11 mouse cellular contexts compared by ENCODE assay signal in the genomic region with DNA sequence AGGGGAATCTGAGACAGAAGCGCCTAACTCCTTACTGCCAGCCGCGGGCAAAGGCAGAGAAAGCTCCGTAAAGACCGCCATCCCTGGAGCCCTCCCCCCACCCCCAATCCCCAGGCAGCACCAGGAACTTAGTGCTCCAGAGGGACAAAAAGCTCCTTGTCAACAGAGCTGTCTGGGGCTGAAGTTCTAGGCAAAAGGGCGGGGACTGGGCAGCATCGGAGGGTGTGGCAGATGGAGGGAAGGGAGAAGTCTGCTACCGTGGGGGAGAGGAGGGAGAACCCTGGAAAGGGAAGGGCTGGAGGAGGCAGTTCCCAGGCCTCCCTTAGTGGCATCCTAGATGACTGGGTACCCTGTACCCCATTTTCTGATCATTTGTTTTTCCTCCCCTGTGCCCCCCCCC. TPM values are rescaled to one million over a fixed set of nuclear protein-coding genes. Genes with fewer than 3 reads are reported as not detected.
DNase-seq lines count a peak whose midpoint lies in the region; ATAC-seq and TF ChIP-seq lines count a peak whose summit lies in the region.
"Had no signal": no experiment of that assay in that cellular context is flagged by ENCODE, and none has a peak within 500 bp of the region (broad histone marks: within the 10 kb centered on the region; RNA-seq: fewer than 3 reads in every experiment).

No protein-coding gene starts in this region.

- peaks cover 36% of the 10 kb centered on the region for H3K27me3 ChIP-seq in embryonic facial prominence, embryonic 15.5 days
- H3K27me3 ChIP-seq in limb, embryonic 11.5 days (ENCODE audit: control insufficient read depth, insufficient read depth, low read length): peaks cover 24% of the 10 kb centered on the region
- no peaks in the 10 kb centered on the region for H3K27me3 ChIP-seq in stomach, embryonic 16.5 days (ENCODE audit: control insufficient read depth, insufficient read depth, low read length)
- H3K27me3 ChIP-seq: Patski had no signal

- peak overlapping the region; percentile 63 for H3K4me3 ChIP-seq in left cerebral cortex, adult 2 months
- H3K4me3 ChIP-seq in embryonic facial prominence, embryonic 15.5 days (replicated peaks): no peak overlapping the region
- H3K4me3 ChIP-seq in limb, embryonic 11.5 days (ENCODE audit: low read depth, low read length): no peak overlapping the region
- no peak overlapping the region for H3K4me3 ChIP-seq in stomach, embryonic 16.5 days (replicated peaks; ENCODE audit: low read length)

- H3K4me1 ChIP-seq in embryonic facial prominence, embryonic 15.5 days: peaks cover 43% of the 10 kb centered on the region
- peaks cover 34% of the 10 kb centered on the region for H3K4me1 ChIP-seq in limb, embryonic 11.5 days (ENCODE audit: control insufficient read depth, insufficient read depth, low read length)
- H3K4me1 ChIP-seq in stomach, embryonic 16.5 days (ENCODE audit: control insufficient read depth, insufficient read depth, low read length): peaks cover 31% of the 10 kb centered on the region

- intact Hi-C loops in left cerebral cortex, adult 2 months (cut with DNase I): no loop called here

- H3K36me3 ChIP-seq in embryonic facial prominence, embryonic 15.5 days: peaks cover 31% of the 10 kb centered on the region; the same call in 1 of the 2 replicates
- H3K36me3 ChIP-seq in limb, embryonic 11.5 days (ENCODE audit: control insufficient read depth, insufficient read depth, low read length): peaks cover 2% of the 10 kb centered on the region; the same call in 1 of the 2 replicates
- no peaks in the 10 kb centered on the region; the same call in 1 of the 2 replicates for H3K36me3 ChIP-seq in stomach, embryonic 16.5 days (ENCODE audit: control insufficient read depth, insufficient read depth, low read length)

- WGBS in embryonic facial prominence, embryonic 15.5 days: 9% methylated on average over 8 of the region's 8 CpGs
- WGBS in limb, embryonic 11.5 days: 3% methylated on average over 8 of the region's 8 CpGs
- 18% methylated on average over 8 of the region's 8 CpGs for WGBS in stomach, embryonic 16.5 days

- no peak for TF ChIP-seq CTCF in left cerebral cortex, adult 2 months (IDR thresholded peaks at IDR 0.05)

- peak; percentile 22 to 28 for DNase-seq in left cerebral cortex, adult 2 months (ENCODE audit: extremely low spot score in 1 of 2, low spot score in 2 of 2)
- DNase-seq in left cerebral cortex, adult 11 months (ENCODE audit: low spot score): no peak
- DNase-seq in limb, embryonic 11.5 days (ENCODE audit: low spot score): peak; percentile 28
- no peak for DNase-seq in right cerebral cortex, adult 18-20 months
- DNase-seq in testis, postnatal 14 days (ENCODE audit: low spot score): no peak
- DNase-seq: kidney, adult 9 months had no signal

- peak overlapping the region; percentile 10; the same call in 1 of the 2 replicates for H3K4me2 ChIP-seq in embryonic facial prominence, embryonic 15.5 days (replicated peaks)
- 0 out of 2 replicates have a peak overlapping the region, but pooled peaks have one; percentile 10 for H3K4me2 ChIP-seq in limb, embryonic 11.5 days (ENCODE audit: low read depth, severe bottlenecking)
- peak overlapping the region; percentile 16; the same call in 1 of the 2 replicates for H3K4me2 ChIP-seq in stomach, embryonic 16.5 days (ENCODE audit: low read depth, low read length)

- H3K9ac ChIP-seq in embryonic facial prominence, embryonic 15.5 days: no peak overlapping the region
- no peak overlapping the region for H3K9ac ChIP-seq in limb, embryonic 11.5 days (ENCODE audit: low read length)
- H3K9ac ChIP-seq in stomach, embryonic 16.5 days (ENCODE audit: low read length): no peak overlapping the region

- H3K27ac ChIP-seq in left cerebral cortex, adult 2 months: peak overlapping the region; percentile 67
- no peak overlapping the region for H3K27ac ChIP-seq in embryonic facial prominence, embryonic 15.5 days (replicated peaks)
- H3K27ac ChIP-seq in limb, embryonic 11.5 days (replicated peaks; ENCODE audit: low read depth, low read length): no peak overlapping the region
- no peak overlapping the region for H3K27ac ChIP-seq in stomach, embryonic 16.5 days (ENCODE audit: low read length)
- H3K27ac ChIP-seq: macrophage had no signal

- H3K9me3 ChIP-seq in embryonic facial prominence, embryonic 15.5 days (replicated peaks): no peaks in the 10 kb centered on the region
- H3K9me3 ChIP-seq in limb, embryonic 11.5 days (ENCODE audit: control insufficient read depth, low read length): no peaks in the 10 kb centered on the region
- no peaks in the 10 kb centered on the region for H3K9me3 ChIP-seq in stomach, embryonic 16.5 days (replicated peaks; ENCODE audit: control insufficient read depth, low read length)

- ATAC-seq in embryonic facial prominence, embryonic 15.5 days (ENCODE audit: insufficient number of reproducible peaks, low FRiP score, low TSS enrichment, low read depth): no peak
- ATAC-seq in limb, embryonic 11.5 days (ENCODE audit: insufficient number of reproducible peaks, low FRiP score, low TSS enrichment, low read depth): no peak
- no peak for ATAC-seq in stomach, embryonic 16.5 days (ENCODE audit: insufficient read depth, low FRiP score)
- ATAC-seq in inflammation-experienced regulatory T-cells, adult 6 months: no peak
- ATAC-seq: Patski had no signal

RNA-seq across cellular contexts. Expression of a gene that starts 8.7 kb away (rescaled TPM):
- 100 to 1,000 TPM; 610 to 673 TPM for total RNA-seq in left cerebral cortex, adult 2 months (2021)
- 5.5 and 6.5 TPM in 2 replicates for polyA plus RNA-seq in embryonic facial prominence, embryonic 15.5 days (2015; fragmentation: Nextera tagmentation; extraction: Ambion mirVana)
- polyA plus RNA-seq in limb, embryonic 11.5 days (2014; fragmentation: Nextera tagmentation; extraction: Ambion mirVana): 2.9 and 3.6 TPM in 2 replicates
- 3.2 and 3.5 TPM in 2 replicates for polyA plus RNA-seq in stomach, embryonic 16.5 days (2015; fragmentation: Nextera tagmentation; extraction: Ambion mirVana)
- polyA plus RNA-seq in inflammation-experienced regulatory T-cells, adult 6 months (2017; shearing (Covaris generic)): under 1 TPM in 2 of 3 experiments, not detected in 1; 0.14 to 0.39 TPM

RNA-seq across cellular contexts. Expression of a gene that starts 26.9 kb away (rescaled TPM):
- total RNA-seq in left cerebral cortex, adult 2 months (2021): 100 to 1,000 TPM; 148 to 170 TPM
- 61.0 and 62.1 TPM in 2 replicates for polyA plus RNA-seq in embryonic facial prominence, embryonic 15.5 days (2015; fragmentation: Nextera tagmentation; extraction: Ambion mirVana)
- polyA plus RNA-seq in limb, embryonic 11.5 days (2014; fragmentation: Nextera tagmentation; extraction: Ambion mirVana): 104 TPM in 2 replicates
- 50.0 and 55.5 TPM in 2 replicates for polyA plus RNA-seq in stomach, embryonic 16.5 days (2015; fragmentation: Nextera tagmentation; extraction: Ambion mirVana)
- 10 to 100 TPM; 32.2 to 41.0 (median 38.0) TPM for polyA plus RNA-seq in inflammation-experienced regulatory T-cells, adult 6 months (2017; shearing (Covaris generic))

RNA-seq across cellular contexts. Expression of a gene that starts 57.1 kb away (rescaled TPM):
- 100 to 1,000 TPM; 134 to 136 TPM for total RNA-seq in left cerebral cortex, adult 2 months (2021)
- polyA plus RNA-seq in embryonic facial prominence, embryonic 15.5 days (2015; fragmentation: Nextera tagmentation; extraction: Ambion mirVana): 12.8 TPM in 2 replicates
- 8.5 and 8.6 TPM in 2 replicates for polyA plus RNA-seq in limb, embryonic 11.5 days (2014; fragmentation: Nextera tagmentation; extraction: Ambion mirVana)
- polyA plus RNA-seq in stomach, embryonic 16.5 days (2015; fragmentation: Nextera tagmentation; extraction: Ambion mirVana): 19.3 and 21.2 TPM in 2 replicates
- 10 to 100 TPM in 2 of 3 experiments, 1 to 10 TPM in 1; 7.2 to 12.5 (median 11.8) TPM for polyA plus RNA-seq in inflammation-experienced regulatory T-cells, adult 6 months (2017; shearing (Covaris generic))

RNA-seq across cellular contexts. Expression of a gene that starts 59.4 kb away (rescaled TPM):
- total RNA-seq in left cerebral cortex, adult 2 months (2021): 100 to 1,000 TPM; 339 to 354 TPM
- 63.8 and 67.3 TPM in 2 replicates for polyA plus RNA-seq in embryonic facial prominence, embryonic 15.5 days (2015; fragmentation: Nextera tagmentation; extraction: Ambion mirVana)
- 2.0 and 2.1 TPM in 2 replicates for polyA plus RNA-seq in limb, embryonic 11.5 days (2014; fragmentation: Nextera tagmentation; extraction: Ambion mirVana)
- 260 and 360 TPM in 2 replicates for polyA plus RNA-seq in stomach, embryonic 16.5 days (2015; fragmentation: Nextera tagmentation; extraction: Ambion mirVana)
- polyA plus RNA-seq in inflammation-experienced regulatory T-cells, adult 6 months (2017; shearing (Covaris generic)): 1 to 10 TPM in 2 of 3 experiments, under 1 TPM in 1; 0.65 to 1.2 (median 1.1) TPM
- polyA plus RNA-seq: macrophage had no signal

Comparison
In these comparisons a context has a peak if more than half of its experiments do, and no peak if none do; other contexts are left out.
1. DNase-seq: peak in left cerebral cortex, adult 2 months (2 of 2) and limb, embryonic 11.5 days (single experiment); none in left cerebral cortex, adult 11 months (single experiment), right cerebral cortex, adult 18-20 months (single experiment) and testis, postnatal 14 days (single experiment).
2. Peak in every context shown above with its lines, with median percentiles within 50 percentile points of each other: H3K4me2 ChIP-seq.